Mouse (Mus musculus): ENCODE results near the gene Pcsk6.

DNA sequence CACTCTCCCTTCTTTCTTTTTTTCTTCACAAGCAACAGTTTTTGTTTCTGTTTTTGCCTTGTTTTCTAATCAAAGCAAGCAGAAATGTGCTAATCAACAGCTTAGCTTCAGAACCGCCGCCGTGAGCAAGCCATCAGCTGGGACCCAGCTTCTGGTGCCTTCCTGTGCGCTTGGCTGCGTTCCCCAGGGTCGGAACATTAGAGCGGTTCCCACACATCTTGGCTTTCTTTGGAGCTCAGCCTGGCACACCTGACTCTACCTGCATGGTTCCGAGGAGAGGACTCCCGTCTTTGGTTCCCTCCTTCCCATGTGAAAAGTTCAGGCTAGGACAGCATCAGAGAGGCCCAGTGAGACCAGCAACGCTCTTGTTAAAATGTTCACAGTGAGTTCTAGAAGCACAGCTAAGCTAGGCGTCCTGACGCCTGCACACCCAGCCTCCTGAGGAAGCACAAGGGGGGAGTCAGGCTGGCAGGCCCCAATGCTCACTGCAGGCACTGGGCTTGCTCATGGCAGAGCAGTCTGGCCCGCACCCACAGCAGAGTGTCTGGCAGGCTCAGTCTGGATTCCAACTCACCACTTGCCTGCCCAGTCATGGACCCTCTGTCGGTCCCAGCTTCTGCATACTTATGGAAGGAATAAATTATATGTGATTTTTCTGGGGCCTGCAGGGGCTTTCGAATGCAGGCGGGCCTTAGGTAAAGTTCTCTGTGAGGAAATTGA is 139.7 kb downstream of the Pcsk6 start:
- TF ChIP-seq SRF (IDR thresholded peaks at IDR 0.05; ENCODE audit: control insufficient read depth, insufficient read length, low read depth) (no peak), POLR2A (IDR thresholded peaks at IDR 0.05; ENCODE audit: insufficient read length, low read depth) (no peak), CEBPB (IDR thresholded peaks at IDR 0.05; ENCODE audit: insufficient read depth, poor library complexity, severe bottlenecking) (no peak), MAX (IDR thresholded peaks at IDR 0.05; ENCODE audit: low read depth) (no peak), POLR2AphosphoS2 (IDR thresholded peaks at IDR 0.05; ENCODE audit: insufficient read length, low read depth) (no peak)

Measured in myocyte (in vitro differentiated cells).